Mouse (Mus musculus) hindbrain, embryonic 10.5 days (tissue): Measurements from ENCODE around the gene Ttc7b. TPM values are rescaled to one million over a fixed set of nuclear protein-coding genes. Genes with fewer than 3 reads are reported as not detected.

ENCODE experiments used
- DNase-seq: peaks from one replicate; pipeline ENCODE4 v3.0.0-alpha.2; 2017; ENCODE audit warnings: low spot score
- H3K27ac ChIP-seq: fragments of 300-500 bp; sonication (generic); 2 replicates; pipeline ENCODE4 v1.5.1; 2016; ENCODE audit warnings: mild to moderate bottlenecking, moderate library complexity
- H3K27me3 ChIP-seq: fragments of 300-500 bp; sonication (generic); 2 replicates; pipeline ENCODE4 v1.6.1; 2016; ENCODE audit warnings: mild to moderate bottlenecking; ENCODE audit not compliant: poor library complexity, insufficient read depth, severe bottlenecking
- H3K36me3 ChIP-seq: fragments of 300-500 bp; sonication (generic); 2 replicates; pipeline ENCODE4 v1.6.1; 2016; ENCODE audit warnings: mild to moderate bottlenecking, moderate library complexity
- H3K4me1 ChIP-seq: fragments of 300-500 bp; sonication (generic); replicated peaks from 2 replicates; pipeline ENCODE4 v1.6.1; 2016; ENCODE audit warnings: mild to moderate bottlenecking
- H3K4me3 ChIP-seq: fragments of 300-500 bp; sonication (generic); 2 replicates; pipeline ENCODE4 v1.5.1; 2016; ENCODE audit warnings: mild to moderate bottlenecking, moderate library complexity
- H3K9me3 ChIP-seq: fragments of 300-500 bp; sonication (generic); 2 replicates; pipeline ENCODE4 v1.6.1; 2016; ENCODE audit warnings: mild to moderate bottlenecking, moderate library complexity
- WGBS: fragments of 180-500 bp; shearing (Covaris S2); methylation state at CpG from one replicate; pipeline ENCODE4 v1.1.7; 2016; 5-methylcytosine and 5-hydroxymethylcytosine counted together
- polyA plus RNA-seq: library from polyadenylated mRNA; unstranded; fragments of >200 nt; fragmentation: Nextera tagmentation; extraction: Ambion mirVana; gene quantifications from 2 replicates; pipeline ENCODE4 v1.2.1, GENCODE M21; 2016

Ttc7b gene
- polyA plus RNA-seq, 1 experiment from 2014 or later: 5.6 TPM

- H3K27me3 ChIP-seq: no peaks in the 10 kb centered on the region
- peaks cover 23% of the 10 kb centered on the region for H3K4me1 ChIP-seq
- no peak overlapping the region for H3K27ac ChIP-seq
- WGBS: 63% methylated on average over 12 of the region's 12 CpGs
- no peaks in the 10 kb centered on the region for H3K9me3 ChIP-seq
- H3K4me3 ChIP-seq: no peak overlapping the region
- H3K36me3 ChIP-seq: no peaks in the 10 kb centered on the region
- DNase-seq: no peak
Observed at GRCm38 (mm10) chr12:100535028-100535427, 14.4 kb upstream of the Ttc7b start.

- H3K27ac ChIP-seq: peak overlapping the region; percentile 47; the same call in 1 of the 2 replicates
- H3K4me1 ChIP-seq: peaks cover 30% of the 10 kb centered on the region
- H3K9me3 ChIP-seq: no peaks in the 10 kb centered on the region
- no peaks in the 10 kb centered on the region for H3K36me3 ChIP-seq
- WGBS: 48% methylated on average over 3 of the region's 3 CpGs
- H3K4me3 ChIP-seq: no peak overlapping the region
- H3K27me3 ChIP-seq: no peaks in the 10 kb centered on the region
- DNase-seq: no peak
Observed at GRCm38 (mm10) chr12:100534028-100534427, 13.4 kb upstream of the Ttc7b start.

- no peak overlapping the region for H3K27ac ChIP-seq
- no peak for DNase-seq
- no peak overlapping the region for H3K4me3 ChIP-seq
- no peaks in the 10 kb centered on the region for H3K27me3 ChIP-seq
- no peaks in the 10 kb centered on the region for H3K36me3 ChIP-seq
- 78% methylated on average over 4 of the region's 4 CpGs for WGBS
- no peaks in the 10 kb centered on the region for H3K9me3 ChIP-seq
- H3K4me1 ChIP-seq: peaks cover 38% of the 10 kb centered on the region
Observed at GRCm38 (mm10) chr12:100533209-100533608, 12.6 kb upstream of the Ttc7b start.

- no peaks in the 10 kb centered on the region for H3K9me3 ChIP-seq
- 86% methylated on average over 1 of the region's 1 CpGs for WGBS
- no peak overlapping the region for H3K27ac ChIP-seq
- no peaks in the 10 kb centered on the region for H3K27me3 ChIP-seq
- H3K4me1 ChIP-seq: peaks cover 52% of the 10 kb centered on the region
- DNase-seq: no peak
- H3K36me3 ChIP-seq: no peaks in the 10 kb centered on the region
- no peak overlapping the region for H3K4me3 ChIP-seq
Observed at GRCm38 (mm10) chr12:100531740-100532139, 11.1 kb upstream of the Ttc7b start.

- Histone ChIP-seq H3K4me3 (no peak overlapping the region), H3K4me1 (peaks cover 56% of the 10 kb centered on the region), H3K27ac (0 out of 2 replicates have a peak overlapping the region, but pooled peaks have one; percentile 40), H3K9me3 (no peaks in the 10 kb centered on the region), H3K36me3 (no peaks in the 10 kb centered on the region), H3K27me3 (no peaks in the 10 kb centered on the region)
- DNase-seq: no peak
- WGBS: 88% methylated on average over 5 of the region's 5 CpGs
Observed at GRCm38 (mm10) chr12:100530871-100531270, 10.2 kb upstream of the Ttc7b start.

- Histone ChIP-seq H3K36me3 (no peaks in the 10 kb centered on the region), H3K4me1 (peaks cover 52% of the 10 kb centered on the region), H3K27ac (peak overlapping the region; percentile 86), H3K9me3 (no peaks in the 10 kb centered on the region), H3K27me3 (no peaks in the 10 kb centered on the region), H3K4me3 (no peak overlapping the region)
- WGBS: 74% methylated on average over 5 of the region's 5 CpGs
- DNase-seq: no peak
Observed at GRCm38 (mm10) chr12:100529651-100530050, 9.0 kb upstream of the Ttc7b start.

GRCm38 (mm10) chr12:100529172-100529571 lies 8.5 kb upstream of the Ttc7b start:
- DNase-seq: peak; percentile 72
- Histone ChIP-seq H3K9me3 (no peaks in the 10 kb centered on the region), H3K4me3 (peak overlapping the region; percentile 24; the same call in 1 of the 2 replicates), H3K27me3 (no peaks in the 10 kb centered on the region), H3K36me3 (no peaks in the 10 kb centered on the region), H3K4me1 (peaks cover 47% of the 10 kb centered on the region), H3K27ac (peak overlapping the region; percentile 86)
- WGBS: 23% methylated on average over 8 of the region's 8 CpGs

GRCm38 (mm10) chr12:100528246-100528645 lies 7.6 kb upstream of the Ttc7b start:
- WGBS: 42% methylated on average over 3 of the region's 3 CpGs
- no peak for DNase-seq
- no peak overlapping the region for H3K4me3 ChIP-seq

GRCm38 (mm10) chr12:100527753-100528152 lies 7.1 kb upstream of the Ttc7b start:
- H3K4me1 ChIP-seq: peaks cover 44% of the 10 kb centered on the region
- 10% methylated on average over 9 of the region's 9 CpGs for WGBS
- peak; percentile 79 for DNase-seq
- peak overlapping the region; percentile 86; the same call in 1 of the 2 replicates for H3K27ac ChIP-seq
- no peaks in the 10 kb centered on the region for H3K36me3 ChIP-seq
- H3K27me3 ChIP-seq: no peaks in the 10 kb centered on the region
- no peaks in the 10 kb centered on the region for H3K9me3 ChIP-seq
- H3K4me3 ChIP-seq: peak overlapping the region; percentile 38

More at GRCm38 (mm10) chr12:100528246-100528645, 7.6 kb upstream of the Ttc7b start:
- H3K27ac ChIP-seq: peak overlapping the region; percentile 86
- H3K4me1 ChIP-seq: peaks cover 44% of the 10 kb centered on the region
- H3K36me3 ChIP-seq: no peaks in the 10 kb centered on the region
- H3K9me3 ChIP-seq: no peaks in the 10 kb centered on the region
- no peaks in the 10 kb centered on the region for H3K27me3 ChIP-seq

GRCm38 (mm10) chr12:100527241-100527640 lies 6.6 kb upstream of the Ttc7b start:
- H3K4me3 ChIP-seq: peak overlapping the region; percentile 38
- H3K36me3 ChIP-seq: no peaks in the 10 kb centered on the region
- 76% methylated on average over 9 of the region's 9 CpGs for WGBS
- H3K27ac ChIP-seq: peak overlapping the region; percentile 60; the same call in 1 of the 2 replicates
- H3K4me1 ChIP-seq: peaks cover 44% of the 10 kb centered on the region
- H3K9me3 ChIP-seq: no peaks in the 10 kb centered on the region
- no peaks in the 10 kb centered on the region for H3K27me3 ChIP-seq
- DNase-seq: no peak

GRCm38 (mm10) chr12:100525939-100526338 lies 5.3 kb upstream of the Ttc7b start:
- no peak overlapping the region for H3K4me3 ChIP-seq
- H3K9me3 ChIP-seq: no peaks in the 10 kb centered on the region
- H3K27me3 ChIP-seq: peaks cover 11% of the 10 kb centered on the region
- WGBS: 51% methylated on average over 1 of the region's 1 CpGs
- no peak overlapping the region for H3K27ac ChIP-seq
- no peak for DNase-seq
- H3K36me3 ChIP-seq: no peaks in the 10 kb centered on the region
- H3K4me1 ChIP-seq: peaks cover 45% of the 10 kb centered on the region

- Histone ChIP-seq H3K9me3 (no peaks in the 10 kb centered on the region), H3K4me1 (peaks cover 24% of the 10 kb centered on the region), H3K27me3 (peaks cover 13% of the 10 kb centered on the region), H3K36me3 (peaks cover 23% of the 10 kb centered on the region), H3K27ac (peak overlapping the region; percentile 96), H3K4me3 (peak overlapping the region; percentile 82)
- under 1% methylated on average over 76 of the region's 76 CpGs for whole genome bisulfite sequencing
- peak; percentile 70 for DNase-seq
Observed at GRCm38 (mm10) chr12:100520077-100520793, 391 bp downstream of the Ttc7b start.

- Histone ChIP-seq H3K27ac (peak overlapping the region; percentile 96), H3K4me3 (peak overlapping the region; percentile 82), H3K4me1 (peaks cover 24% of the 10 kb centered on the region), H3K36me3 (peaks cover 23% of the 10 kb centered on the region), H3K27me3 (peaks cover 13% of the 10 kb centered on the region), H3K9me3 (no peaks in the 10 kb centered on the region)
- DNase-seq: peak; percentile 31
- WGBS: 58% methylated on average over 7 of the region's 7 CpGs
Observed at GRCm38 (mm10) chr12:100519684-100520076, 946 bp downstream of the Ttc7b start.
